Mouse (Mus musculus) hindbrain, embryonic 13.5 days (tissue): ENCODE measurements around the gene Sympk. TPM values are rescaled to one million over a fixed set of nuclear protein-coding genes. Genes with fewer than 3 reads are reported as not detected.
"Not testable (repeated sequence)": the region's sequence is repeated elsewhere in the genome, so short reads cannot be mapped to it uniquely, and the experiment has no call there.

ENCODE experiments used
- ATAC-seq: fragments of 200-750 bp; cut with Nextera tagmentation; 2 replicates; pipeline ENCODE4 v1.8.0; 2017; ENCODE audit warnings: moderate TSS enrichment; ENCODE audit not compliant: low FRiP score
- H3K27ac ChIP-seq: fragments of 300-500 bp; sonication (generic); 2 replicates; pipeline ENCODE4 v1.5.1; 2015; ENCODE audit warnings: inconsistent platforms, mild to moderate bottlenecking, moderate library complexity
- H3K27me3 ChIP-seq: fragments of 300-500 bp; sonication (generic); 2 replicates; pipeline ENCODE4 v1.6.1; 2015; ENCODE audit warnings: mild to moderate bottlenecking, inconsistent platforms
- H3K36me3 ChIP-seq: fragments of 300-500 bp; sonication (generic); 2 replicates; pipeline ENCODE4 v1.6.1; 2015; ENCODE audit warnings: mild to moderate bottlenecking, inconsistent platforms
- H3K4me1 ChIP-seq: fragments of 300-500 bp; sonication (generic); replicated peaks from 2 replicates; pipeline ENCODE4 v1.6.1; 2015; ENCODE audit warnings: inconsistent platforms
- H3K4me2 ChIP-seq: fragments of 300-500 bp; sonication (generic); 2 replicates; pipeline ENCODE4 v1.6.1; 2015; ENCODE audit warnings: inconsistent platforms, mild to moderate bottlenecking, moderate library complexity
- H3K4me3 ChIP-seq: fragments of 300-500 bp; sonication (generic); 2 replicates; pipeline ENCODE4 v1.5.1; 2015; ENCODE audit warnings: mild to moderate bottlenecking, inconsistent platforms
- H3K9ac ChIP-seq: fragments of 300-500 bp; sonication (generic); 2 replicates; pipeline ENCODE4 v1.6.1; 2015; ENCODE audit warnings: mild to moderate bottlenecking, inconsistent platforms
- H3K9me3 ChIP-seq: fragments of 300-500 bp; sonication (generic); 2 replicates; pipeline ENCODE4 v1.6.1; 2016; ENCODE audit warnings: inconsistent platforms
- WGBS: fragments of 180-500 bp; shearing (Covaris S2); methylation state at CpG from one replicate; pipeline ENCODE4 v1.1.7; 2015; 5-methylcytosine and 5-hydroxymethylcytosine counted together
- polyA plus RNA-seq: library from polyadenylated mRNA; unstranded; fragments of >200 nt; fragmentation: Nextera tagmentation; extraction: Ambion mirVana; gene quantifications from 2 replicates; pipeline ENCODE4 v1.2.1, GENCODE M21; 2015

Gene Sympk
- polyA plus RNA-seq, 1 experiment from 2014 or later: 29.7 TPM

DNA sequence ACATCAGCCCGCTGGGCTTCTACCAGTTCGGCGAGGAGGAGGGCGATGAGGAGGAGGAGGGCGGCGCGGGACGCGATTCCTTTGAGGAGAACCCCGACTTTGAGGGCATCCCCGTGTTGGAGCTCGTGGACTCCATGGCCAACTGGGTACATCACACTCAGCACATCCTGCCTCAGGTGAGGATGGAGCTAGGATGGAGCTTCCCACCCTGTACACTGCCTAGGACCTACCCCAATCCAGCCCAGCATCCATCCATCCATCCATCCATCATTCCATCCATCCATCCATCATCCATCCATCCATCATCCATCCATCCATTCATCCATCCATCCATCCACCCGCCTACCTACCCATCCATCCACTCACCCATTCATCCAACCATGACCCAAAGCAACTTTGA, 41.7 kb downstream of the Sympk start:
- no peak for ATAC-seq

DNA sequence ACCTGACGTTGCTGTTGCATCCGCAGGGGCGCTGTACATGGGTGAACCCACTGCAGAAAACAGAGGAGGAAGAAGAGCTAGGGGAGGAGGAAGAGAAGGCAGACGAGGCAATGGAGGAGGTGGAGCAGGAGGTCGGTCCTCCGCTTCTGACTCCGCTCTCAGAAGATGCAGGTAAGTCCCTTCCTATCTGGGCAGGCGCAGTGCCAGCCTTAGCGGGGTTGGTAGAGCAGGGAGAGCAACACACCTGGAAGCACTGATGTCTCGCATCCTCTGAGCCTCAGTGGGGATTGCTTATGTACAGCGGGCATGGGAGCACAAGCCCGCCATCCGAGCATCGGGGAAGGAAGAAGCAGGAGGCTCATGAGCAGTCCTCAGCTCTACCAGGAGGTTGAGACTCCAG, 42.9 kb downstream of the Sympk start:
- no peak for ATAC-seq
- Histone ChIP-seq H3K4me2 (no peak overlapping the region), H3K36me3 (no peaks in the 10 kb centered on the region), H3K9me3 (no peaks in the 10 kb centered on the region), H3K27me3 (peaks cover 41% of the 10 kb centered on the region), H3K9ac (no peak overlapping the region), H3K27ac (no peak overlapping the region), H3K4me3 (no peak overlapping the region), H3K4me1 (no peaks in the 10 kb centered on the region)
- WGBS: 54% methylated on average over 14 of the region's 14 CpGs

More for the DNA sequence above, 41.7 kb downstream of the Sympk start:
- 0 out of 2 replicates have a peak overlapping the region, but pooled peaks have one; percentile 7 for H3K4me3 ChIP-seq
- 0 out of 2 replicates have a peak overlapping the region, but pooled peaks have one; percentile 20 for H3K9ac ChIP-seq
- peak overlapping the region; percentile 30 for H3K4me2 ChIP-seq
- H3K27me3 ChIP-seq: peaks cover 41% of the 10 kb centered on the region
- H3K9me3 ChIP-seq: no peaks in the 10 kb centered on the region
- H3K27ac ChIP-seq: no peak overlapping the region
- WGBS: 44% methylated on average over 13 of the region's 13 CpGs
- no peaks in the 10 kb centered on the region for H3K4me1 ChIP-seq
- H3K36me3 ChIP-seq: no peaks in the 10 kb centered on the region

DNA sequence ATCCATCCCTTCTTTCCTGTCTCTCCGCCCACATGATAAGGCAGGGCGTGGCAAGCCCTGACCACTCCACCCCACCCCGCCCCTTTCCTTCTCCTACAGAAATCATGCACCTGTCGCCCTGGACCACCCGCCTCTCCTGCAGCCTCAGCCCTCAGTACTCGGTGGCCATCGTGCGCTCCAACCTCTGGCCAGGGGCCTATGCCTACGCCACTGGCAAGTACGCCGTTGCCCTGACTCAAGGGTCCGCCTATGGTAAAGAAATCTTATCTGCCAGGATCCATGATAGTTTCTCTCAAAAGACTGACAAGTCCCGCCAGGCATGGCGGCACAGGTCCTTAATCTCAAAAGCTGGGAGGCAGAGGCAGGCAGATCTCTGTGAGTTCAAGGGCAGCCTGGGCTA, 43.8 kb downstream of the Sympk start:
- no peak overlapping the region for H3K4me2 ChIP-seq
- H3K4me1 ChIP-seq: no peaks in the 10 kb centered on the region
- WGBS: 74% methylated on average over 14 of the region's 14 CpGs
- H3K27me3 ChIP-seq: peaks cover 41% of the 10 kb centered on the region
- H3K4me3 ChIP-seq: no peak overlapping the region
- no peaks in the 10 kb centered on the region for H3K36me3 ChIP-seq
- H3K9me3 ChIP-seq: no peaks in the 10 kb centered on the region
- H3K9ac ChIP-seq: no peak overlapping the region
- no peak overlapping the region for H3K27ac ChIP-seq
- ATAC-seq: 0 out of 2 replicates have a peak, but pooled peaks have one; percentile 58

DNA sequence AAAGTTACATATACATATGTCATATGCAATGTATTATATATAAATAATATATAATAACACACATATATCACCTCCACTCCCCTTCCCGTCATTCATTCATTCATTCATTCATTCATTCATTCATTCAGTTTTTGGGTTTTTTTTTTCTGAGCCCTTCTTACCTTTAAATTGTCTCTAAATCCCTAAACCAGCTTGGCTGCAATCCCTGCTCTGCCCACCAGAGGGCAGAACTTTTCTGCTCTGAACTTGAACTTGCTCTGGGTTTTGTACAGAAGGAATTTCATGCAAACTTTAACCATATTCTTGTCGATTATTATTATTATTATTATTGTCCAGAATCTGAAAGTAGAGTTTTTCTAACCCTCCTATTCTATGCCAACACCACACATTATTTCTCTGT, 44.5 kb downstream of the Sympk start:
- no peak overlapping the region for H3K4me3 ChIP-seq
- H3K9me3 ChIP-seq: no peaks in the 10 kb centered on the region
- 11% methylated on average over 2 of the region's 2 CpGs for WGBS
- H3K9ac ChIP-seq: no peak overlapping the region
- no peak overlapping the region for H3K4me2 ChIP-seq
- H3K36me3 ChIP-seq: no peaks in the 10 kb centered on the region
- peaks cover 37% of the 10 kb centered on the region for H3K27me3 ChIP-seq
- no peak overlapping the region for H3K27ac ChIP-seq
- no peaks in the 10 kb centered on the region for H3K4me1 ChIP-seq
- no peak for ATAC-seq

DNA sequence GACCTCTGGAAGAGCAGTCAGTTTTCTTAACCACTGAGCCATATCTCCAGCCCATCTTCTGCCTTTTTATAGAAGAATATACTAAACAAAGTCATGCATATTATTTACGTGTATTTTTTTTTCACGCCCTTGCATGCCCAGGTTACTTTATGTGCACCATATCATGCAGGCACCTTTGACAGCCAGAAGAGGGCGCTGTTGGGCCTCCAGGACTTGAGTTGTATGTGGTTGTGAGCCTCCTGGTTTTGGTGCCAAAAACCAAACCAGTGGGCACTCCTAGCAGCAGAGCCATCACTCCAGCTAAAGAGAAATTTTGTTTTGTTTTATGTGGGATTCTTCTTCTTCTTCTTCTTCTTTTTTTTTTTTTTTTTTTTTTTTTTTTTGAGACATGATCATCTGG, 45.3 kb downstream of the Sympk start:
- Histone ChIP-seq H3K9me3 (no peaks in the 10 kb centered on the region), H3K4me2 (no peak overlapping the region), H3K4me1 (no peaks in the 10 kb centered on the region), H3K9ac (no peak overlapping the region), H3K27me3 (peaks cover 30% of the 10 kb centered on the region), H3K4me3 (no peak overlapping the region), H3K36me3 (no peaks in the 10 kb centered on the region), H3K27ac (no peak overlapping the region)
- 48% methylated on average over 3 of the region's 3 CpGs for WGBS
- ATAC-seq: no peak

DNA sequence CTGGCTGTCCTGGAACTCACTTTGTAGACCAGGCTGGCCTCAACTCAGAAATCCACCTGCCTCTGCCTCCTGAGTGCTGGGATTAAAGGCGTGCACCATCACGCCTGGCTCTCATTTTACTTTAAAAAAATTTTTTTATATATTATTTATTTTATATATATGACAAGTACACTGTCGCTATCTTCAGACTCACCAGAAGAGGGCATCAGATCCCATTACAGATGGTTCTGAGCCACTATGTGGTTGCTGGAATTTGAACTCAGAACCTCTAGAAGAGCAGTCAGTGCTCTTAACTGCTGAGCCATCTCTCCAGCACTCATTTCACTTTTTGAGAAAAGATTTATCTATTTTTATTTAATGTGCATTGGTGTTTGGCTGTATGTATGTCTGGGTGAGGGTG, 46.8 kb downstream of the Sympk start:
- H3K36me3 ChIP-seq, H3K9ac ChIP-seq, H3K4me1 ChIP-seq, H3K4me3 ChIP-seq, H3K9me3 ChIP-seq, H3K4me2 ChIP-seq, ATAC-seq, H3K27ac ChIP-seq: not testable (repeated sequence)
- whole genome bisulfite sequencing: 62% methylated on average over 3 of the region's 3 CpGs
- peaks cover 15% of the 10 kb centered on the region for H3K27me3 ChIP-seq

DNA sequence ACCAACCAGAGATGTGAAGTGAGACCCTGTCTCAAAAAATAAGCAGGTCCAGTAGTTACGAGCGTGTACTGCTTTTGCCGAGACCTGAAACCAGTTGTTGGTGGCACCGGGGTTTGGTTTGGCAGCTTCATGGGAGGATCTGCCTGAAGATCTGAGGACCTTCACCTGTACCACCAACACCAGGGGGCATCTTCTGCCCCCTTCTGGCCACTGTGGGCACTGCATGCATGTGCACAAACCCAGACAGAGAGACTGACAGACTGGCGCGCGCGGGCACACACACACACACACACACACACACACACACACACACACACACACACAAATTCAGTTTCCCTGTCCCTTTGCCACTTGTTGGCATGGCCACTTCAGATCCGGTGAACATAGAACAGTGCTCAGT, 49.3 kb downstream of the Sympk start:
- Histone ChIP-seq H3K4me3 (no peak overlapping the region), H3K4me1 (peaks cover 25% of the 10 kb centered on the region), H3K27me3 (no peaks in the 10 kb centered on the region; the same call in 1 of the 2 replicates), H3K27ac (no peak overlapping the region), H3K9me3 (no peaks in the 10 kb centered on the region), H3K36me3 (peaks cover 7% of the 10 kb centered on the region), H3K4me2 (no peak overlapping the region), H3K9ac (no peak overlapping the region)
- ATAC-seq: no peak
- WGBS: 84% methylated on average over 9 of the region's 9 CpGs

DNA sequence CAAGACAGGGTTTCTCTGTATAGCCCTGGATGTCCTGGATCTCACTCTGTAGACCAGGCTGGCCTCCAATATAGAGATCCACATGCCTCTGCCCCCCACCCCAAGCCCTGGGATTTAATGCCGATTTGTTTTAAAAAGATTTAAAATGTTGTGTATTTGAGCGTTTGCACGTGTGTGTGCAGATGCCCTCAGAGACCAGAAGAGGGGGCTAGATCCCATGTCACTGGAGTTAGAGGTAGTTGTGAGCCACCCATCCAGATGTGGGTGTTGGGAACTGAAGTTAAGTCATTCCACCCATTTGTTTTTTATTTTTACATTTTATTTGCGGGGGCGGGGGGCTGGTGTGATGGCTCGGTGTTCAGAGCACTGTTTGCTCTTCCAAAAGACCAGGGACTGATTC, 50.3 kb downstream of the Sympk start:
- H3K4me3 ChIP-seq: no peak overlapping the region
- 96% methylated on average over 6 of the region's 6 CpGs for WGBS

DNA sequence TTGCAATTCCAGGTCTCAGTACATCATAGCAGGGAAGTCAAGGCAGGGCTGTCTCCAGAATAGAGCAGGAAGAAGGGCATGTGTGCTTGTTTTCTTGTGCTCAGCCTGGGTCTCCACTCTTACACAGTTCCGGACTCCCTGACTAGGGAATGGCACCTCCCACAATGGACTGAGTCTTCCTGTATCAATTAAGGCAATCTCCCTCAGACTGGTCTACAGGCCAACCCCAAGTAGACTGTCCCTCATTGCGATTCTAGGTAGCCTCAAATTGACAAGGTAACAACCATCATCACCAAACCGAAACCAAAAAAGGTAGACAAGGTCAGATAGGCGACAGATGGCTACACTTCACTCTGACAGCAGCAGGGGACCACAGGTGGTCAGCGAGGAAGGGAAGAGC, 51.1 kb downstream of the Sympk start:
- peak overlapping the region; percentile 54 for H3K9ac ChIP-seq
- no peak; the same call in 1 of the 2 replicates for ATAC-seq
- H3K27me3 ChIP-seq: no peaks in the 10 kb centered on the region; the same call in 1 of the 2 replicates

More for the DNA sequence above, 50.3 kb downstream of the Sympk start:
- peaks cover 17% of the 10 kb centered on the region for H3K36me3 ChIP-seq
- no peak overlapping the region for H3K9ac ChIP-seq
- H3K9me3 ChIP-seq: no peaks in the 10 kb centered on the region
- H3K27ac ChIP-seq: no peak overlapping the region
- peaks cover 25% of the 10 kb centered on the region for H3K4me1 ChIP-seq
- ATAC-seq: no peak
- no peak overlapping the region for H3K4me2 ChIP-seq
- no peaks in the 10 kb centered on the region; the same call in 1 of the 2 replicates for H3K27me3 ChIP-seq

DNA sequence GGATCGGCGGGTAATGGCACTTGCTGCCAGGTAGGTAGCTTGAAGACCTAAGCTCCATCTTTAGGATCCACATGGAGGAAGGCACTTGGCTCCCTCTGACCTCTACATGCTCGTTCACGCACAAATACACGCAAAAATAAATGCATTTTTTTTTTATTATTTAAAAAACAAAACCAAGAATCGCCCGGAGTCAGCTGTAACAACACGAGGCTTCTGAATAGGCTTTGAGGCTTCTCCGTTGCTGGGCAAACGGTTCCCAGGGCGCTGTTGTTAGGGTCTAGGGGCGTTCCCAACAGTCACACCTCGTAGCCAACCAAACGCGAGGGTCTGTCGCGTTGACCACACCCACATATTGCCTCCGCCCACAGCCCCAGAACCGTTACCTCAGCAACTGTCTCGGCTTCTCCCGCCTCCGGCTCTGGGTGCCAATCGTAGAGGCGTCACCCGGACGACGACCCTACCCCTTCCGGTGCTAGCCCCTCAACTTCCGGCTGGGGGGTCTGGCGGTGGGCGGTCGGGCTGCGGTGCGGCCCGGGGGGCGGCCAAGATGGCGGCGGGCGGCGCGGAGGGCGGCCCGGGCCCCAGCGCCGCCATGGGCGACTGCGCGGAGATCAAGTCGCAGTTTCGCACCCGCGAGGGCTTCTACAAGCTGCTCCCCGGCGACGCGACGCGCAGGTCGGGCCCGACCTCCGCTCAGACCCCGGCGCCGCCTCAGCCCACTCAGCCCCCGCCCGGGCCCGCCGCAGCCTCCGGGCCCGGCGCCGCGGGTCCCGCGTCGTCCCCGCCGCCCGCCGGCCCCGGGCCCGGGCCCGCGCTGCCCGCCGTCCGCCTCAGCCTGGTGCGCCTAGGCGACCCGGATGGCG, 51.8 kb downstream of the Sympk start, which contains the start of gene Dmwd:
Gene Dmwd, plus strand, starts transcription at position 505 of the 863 bp plus-strand sequence.
- peak within 1 kb of the TSS; percentile 99 for H3K4me2 ChIP-seq
- peak within 1 kb of the TSS; percentile 98 for H3K9ac ChIP-seq
- peak; percentile 98 for ATAC-seq
- H3K27ac ChIP-seq: peak within 1 kb of the TSS; percentile 82
- H3K36me3 ChIP-seq: peaks cover 31% of the 10 kb centered on the region
- peak within 1 kb of the TSS; percentile 100 for H3K4me3 ChIP-seq
- no peaks in the 10 kb centered on the region for H3K27me3 ChIP-seq
- WGBS: under 1% methylated on average over 51 of the region's 91 CpGs
- H3K4me1 ChIP-seq: peaks cover 25% of the 10 kb centered on the region
- H3K9me3 ChIP-seq: no peaks in the 10 kb centered on the region

More for the DNA sequence above, 51.1 kb downstream of the Sympk start:
- H3K4me2 ChIP-seq: peak overlapping the region; percentile 52
- WGBS: 57% methylated on average over 5 of the region's 5 CpGs
- H3K36me3 ChIP-seq: peaks cover 24% of the 10 kb centered on the region
- H3K4me1 ChIP-seq: peaks cover 25% of the 10 kb centered on the region
- peak overlapping the region; percentile 100 for H3K4me3 ChIP-seq
- no peaks in the 10 kb centered on the region for H3K9me3 ChIP-seq
- H3K27ac ChIP-seq: peak overlapping the region; percentile 45

DNA sequence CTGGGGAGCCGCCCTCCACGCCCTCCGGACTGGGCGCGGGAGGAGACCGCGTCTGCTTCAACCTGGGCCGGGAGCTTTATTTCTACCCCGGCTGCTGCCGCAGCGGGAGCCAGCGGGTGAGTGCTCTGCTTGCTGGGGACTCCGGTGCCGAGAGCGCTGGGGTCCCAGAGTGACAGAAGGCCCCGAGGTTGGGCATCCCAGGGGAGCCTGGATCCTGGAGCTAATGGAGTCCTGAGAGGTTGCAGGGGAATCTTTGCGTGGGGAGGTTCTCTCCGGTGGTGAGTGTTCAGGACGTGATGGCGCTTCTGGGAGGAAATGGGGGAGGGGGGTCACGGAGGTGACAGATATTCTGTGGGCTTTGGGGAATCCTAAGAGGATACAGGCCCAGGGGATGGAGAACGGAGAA, 52.4 kb downstream of the Sympk start:
- Histone ChIP-seq H3K4me1 (peaks cover 31% of the 10 kb centered on the region), H3K27me3 (no peaks in the 10 kb centered on the region), H3K36me3 (peaks cover 38% of the 10 kb centered on the region), H3K4me3 (peak overlapping the region; percentile 100), H3K9me3 (no peaks in the 10 kb centered on the region), H3K9ac (peak overlapping the region; percentile 98), H3K27ac (peak overlapping the region; percentile 82), H3K4me2 (peak overlapping the region; percentile 99)
- ATAC-seq: 0 out of 2 replicates have a peak, but pooled peaks have one; percentile 1
- 0% methylated on average over 22 of the region's 22 CpGs for WGBS

DNA sequence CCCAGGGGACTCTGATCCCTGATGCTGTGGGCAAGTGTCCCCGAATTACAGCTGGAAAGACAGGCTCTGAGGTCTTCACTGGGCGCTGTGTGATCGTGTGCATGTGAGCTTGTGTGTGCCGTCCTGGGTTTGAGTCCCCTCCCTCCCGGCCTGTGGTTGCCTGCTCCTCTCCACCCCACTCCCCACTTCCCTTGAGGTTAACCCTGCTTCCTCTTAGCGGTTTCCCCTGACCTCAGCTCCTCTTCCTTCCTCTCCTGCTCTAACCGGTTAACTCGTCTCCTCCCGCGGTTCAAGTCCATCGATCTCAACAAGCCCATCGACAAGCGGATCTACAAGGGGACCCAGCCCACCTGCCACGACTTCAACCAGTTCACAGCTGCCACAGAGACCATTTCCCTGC, 53.6 kb downstream of the Sympk start:
- H3K4me1 ChIP-seq: peaks cover 41% of the 10 kb centered on the region
- H3K27me3 ChIP-seq: no peaks in the 10 kb centered on the region
- H3K9me3 ChIP-seq: no peaks in the 10 kb centered on the region
- H3K4me3 ChIP-seq: peak overlapping the region; percentile 100
- no peak for ATAC-seq
- H3K4me2 ChIP-seq: peak overlapping the region; percentile 99
- peak overlapping the region; percentile 98 for H3K9ac ChIP-seq
- H3K27ac ChIP-seq: no peak overlapping the region
- peaks cover 50% of the 10 kb centered on the region for H3K36me3 ChIP-seq
- 74% methylated on average over 14 of the region's 14 CpGs for WGBS
